Mouse (Mus musculus) A20 (cell line): ENCODE data around the gene Slc35d2.

ENCODE experiments used
- DNase-seq: peaks from one replicate; pipeline ENCODE4 v3.0.0-alpha.2; 2011; ENCODE audit warnings: low read depth, low spot score

The Slc35d2 gene

DNA sequence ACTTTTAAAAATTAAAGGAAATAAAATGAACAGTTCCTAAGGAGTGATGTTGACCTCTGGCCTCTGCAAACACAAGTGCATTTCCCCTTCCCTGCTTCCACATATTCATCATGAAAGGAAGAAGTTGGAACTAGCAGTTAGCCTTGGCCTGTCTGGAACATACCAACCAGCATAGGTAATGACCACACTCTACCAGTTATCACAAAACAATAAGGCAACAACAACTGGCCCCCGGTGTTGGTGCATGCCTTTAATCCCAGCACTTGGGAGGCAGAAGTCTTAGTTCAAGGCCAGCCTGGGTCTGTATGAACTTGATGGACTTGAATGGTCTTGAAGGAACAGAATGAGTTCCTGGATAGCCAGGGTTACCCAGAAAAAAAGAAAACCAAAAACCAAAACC lies 18.7 kb downstream of the Slc35d2 start:
- no peak for DNase-seq

DNA sequence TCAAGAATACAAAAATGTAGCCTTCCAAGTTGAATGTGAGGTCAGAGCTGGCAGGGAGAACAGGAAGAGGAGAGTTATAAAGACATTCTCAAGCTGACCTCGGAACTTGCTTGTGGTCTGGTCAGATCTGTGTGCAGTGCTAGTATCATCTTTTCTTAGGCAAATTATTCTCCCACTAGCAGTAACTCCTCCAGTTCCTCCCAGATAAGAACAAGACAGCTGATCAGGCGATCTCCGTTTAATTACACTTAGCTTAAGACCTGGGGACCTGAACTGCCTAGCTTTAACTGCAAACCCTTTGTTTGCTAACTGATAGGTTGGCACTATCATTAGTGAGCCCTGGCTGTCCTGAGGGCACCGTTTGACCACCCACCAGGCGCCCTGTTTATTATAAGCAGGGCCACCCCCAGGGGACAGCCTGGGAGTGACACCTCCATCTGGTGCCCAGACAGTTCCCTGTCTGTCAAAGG lies 20.8 kb downstream of the Slc35d2 start:
- no peak for DNase-seq

DNA sequence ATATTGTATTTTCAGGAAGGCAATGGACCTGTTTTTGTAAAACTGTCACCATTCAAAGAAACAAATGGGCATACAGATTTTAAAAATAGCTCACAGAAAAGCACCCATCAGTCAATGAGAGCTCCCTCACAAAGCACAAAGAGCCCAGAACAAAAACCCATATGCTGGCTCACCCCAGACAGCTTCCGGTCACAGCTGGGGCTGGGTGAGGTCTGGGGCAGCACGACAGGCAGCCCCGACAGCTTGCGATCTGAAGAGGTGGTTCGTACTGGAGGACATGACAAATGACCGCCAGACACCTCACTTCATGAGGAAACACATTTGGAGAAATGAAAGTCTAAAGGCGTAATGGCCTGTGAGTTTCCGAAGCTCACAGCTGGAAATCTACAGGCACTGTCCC lies 21.6 kb downstream of the Slc35d2 start:
- no peak for DNase-seq

DNA sequence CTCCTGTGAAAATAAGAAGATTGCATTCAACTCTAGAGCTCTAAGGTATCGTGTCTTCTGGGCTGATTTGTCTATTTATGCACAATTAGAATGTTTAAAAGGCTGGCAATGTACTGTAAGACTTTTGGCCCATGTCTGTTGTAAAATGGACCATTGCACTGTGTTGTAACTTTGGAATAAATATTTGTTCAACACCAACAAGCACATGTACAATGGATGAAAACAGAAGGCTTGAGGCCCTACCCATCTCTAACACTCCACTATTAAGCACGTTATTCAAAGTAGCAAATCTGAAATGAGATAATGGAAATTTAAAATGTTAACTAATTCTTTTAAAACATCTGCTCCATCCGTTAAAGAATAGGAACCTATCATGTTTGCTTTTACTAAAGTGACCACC lies 22.1 kb downstream of the Slc35d2 start:
- DNase-seq: no peak

DNA sequence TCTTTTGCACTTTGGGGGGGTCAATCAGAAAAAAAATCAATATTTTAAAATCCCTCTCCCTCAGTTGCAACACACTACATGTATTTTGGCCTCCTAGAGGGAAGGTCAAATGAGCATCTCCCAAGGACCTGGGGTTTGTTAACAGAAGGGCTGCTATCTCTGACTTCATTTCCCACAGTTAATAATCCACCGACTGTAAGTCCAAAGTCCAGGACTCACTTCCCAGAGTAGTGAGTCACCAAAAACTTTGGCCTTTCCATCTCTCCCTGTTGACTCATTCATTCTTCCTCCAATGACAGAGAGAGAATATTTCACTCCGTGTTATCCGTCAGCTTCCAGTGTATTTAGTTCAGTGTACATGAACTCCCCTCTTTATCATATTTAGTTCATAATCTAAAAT lies 23.5 kb downstream of the Slc35d2 start:
- DNase-seq: no peak

DNA sequence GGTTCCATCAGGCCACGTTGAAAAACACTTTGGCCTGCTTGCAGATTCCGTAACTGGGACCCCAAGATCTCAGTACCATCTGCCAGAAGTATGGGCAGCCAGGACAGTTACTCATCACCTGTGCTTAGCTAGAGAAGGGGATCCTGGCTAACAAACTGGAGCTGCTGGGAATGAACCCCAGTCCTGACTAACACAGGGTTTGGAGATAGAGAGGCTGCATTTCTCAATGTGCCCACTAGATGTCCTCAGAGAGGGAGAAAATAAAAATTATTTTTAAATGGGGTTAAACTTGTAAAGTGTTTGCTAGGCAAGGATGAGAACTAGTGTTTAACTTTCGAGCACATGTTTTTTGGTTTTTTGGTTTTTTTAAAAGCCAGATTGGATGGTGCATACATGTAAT lies 29.0 kb downstream of the Slc35d2 start:
- DNase-seq: peak; percentile 59

DNA sequence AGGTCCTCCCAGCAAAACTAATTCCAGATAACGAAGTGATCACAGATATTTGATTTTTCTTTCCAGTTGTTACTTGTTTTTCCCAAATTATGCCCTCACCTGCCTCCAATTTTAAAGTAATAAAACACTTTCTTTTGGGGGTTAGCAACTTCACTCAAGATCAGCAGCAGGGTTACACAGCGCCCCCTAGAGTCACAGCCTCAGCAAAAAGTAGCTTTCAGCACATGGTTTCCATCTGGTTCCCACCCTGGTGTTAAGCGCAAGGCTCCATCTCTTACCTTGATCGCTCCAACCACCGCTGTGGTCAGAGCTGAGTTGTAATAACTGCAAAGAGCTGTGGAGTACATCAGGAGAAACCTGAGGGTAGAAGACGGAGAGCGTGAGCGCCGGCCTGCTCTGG lies 30.2 kb downstream of the Slc35d2 start:
- DNase-seq: peak; percentile 60

DNA sequence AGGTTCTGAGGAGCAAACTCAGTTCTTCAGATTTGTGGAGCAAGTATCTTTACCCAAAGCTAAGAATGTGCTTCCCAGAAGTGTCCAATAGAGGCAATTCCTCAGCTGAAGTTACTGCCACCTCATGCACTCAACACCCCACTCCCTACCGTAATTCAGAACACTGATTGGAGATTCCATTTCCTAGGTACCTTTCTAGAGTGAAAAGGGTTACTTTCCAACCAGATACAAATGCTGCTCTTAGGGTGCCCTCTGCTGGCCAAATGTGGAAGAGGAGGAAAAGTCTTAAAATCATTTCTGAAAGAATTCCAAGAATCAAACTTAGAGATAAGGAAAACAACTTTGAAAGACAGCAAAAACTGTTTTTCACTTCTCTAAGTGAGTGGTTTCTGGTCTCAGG lies 35.8 kb downstream of the Slc35d2 start:
- peak; percentile 60 for DNase-seq

DNA sequence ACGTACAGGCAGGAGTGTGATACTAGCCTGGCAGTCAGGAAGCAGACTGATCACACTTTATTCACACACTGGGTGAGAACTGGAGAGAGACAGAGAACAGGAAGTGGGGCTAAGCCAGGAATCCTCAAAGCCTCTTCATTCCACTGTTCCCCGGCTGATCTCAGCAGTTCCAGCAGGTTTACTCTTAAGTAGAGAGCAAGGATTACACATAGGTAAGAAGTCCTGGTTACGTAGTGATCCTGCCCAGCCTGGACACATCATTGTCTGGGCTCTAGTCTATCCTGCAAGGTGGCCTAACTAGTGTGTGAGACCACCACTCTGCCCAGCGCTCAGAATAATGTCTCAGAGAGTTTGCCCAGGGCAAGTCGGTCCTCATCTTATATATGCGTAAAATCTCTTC lies 36.4 kb downstream of the Slc35d2 start:
- DNase-seq: no peak

DNA sequence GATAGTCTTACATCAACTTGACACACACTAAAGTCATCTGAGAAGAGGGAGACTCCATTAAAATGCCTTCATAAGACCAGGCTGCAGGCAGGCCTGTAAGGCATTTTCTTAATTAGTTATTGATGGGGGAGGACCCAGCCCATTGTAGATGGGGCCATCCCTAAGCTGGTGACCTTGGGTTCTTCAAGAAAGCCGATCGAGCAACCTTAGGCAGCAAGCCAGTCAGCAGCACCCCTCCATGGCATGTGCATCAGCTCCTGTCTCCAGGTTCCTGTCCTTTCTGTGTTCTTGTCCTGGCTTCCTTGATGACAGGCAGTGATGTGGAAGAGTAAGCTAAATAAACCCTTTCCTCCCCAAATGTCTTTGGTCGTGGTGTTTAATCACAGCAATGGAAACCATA lies 37.0 kb downstream of the Slc35d2 start:
- DNase-seq: no peak

DNA sequence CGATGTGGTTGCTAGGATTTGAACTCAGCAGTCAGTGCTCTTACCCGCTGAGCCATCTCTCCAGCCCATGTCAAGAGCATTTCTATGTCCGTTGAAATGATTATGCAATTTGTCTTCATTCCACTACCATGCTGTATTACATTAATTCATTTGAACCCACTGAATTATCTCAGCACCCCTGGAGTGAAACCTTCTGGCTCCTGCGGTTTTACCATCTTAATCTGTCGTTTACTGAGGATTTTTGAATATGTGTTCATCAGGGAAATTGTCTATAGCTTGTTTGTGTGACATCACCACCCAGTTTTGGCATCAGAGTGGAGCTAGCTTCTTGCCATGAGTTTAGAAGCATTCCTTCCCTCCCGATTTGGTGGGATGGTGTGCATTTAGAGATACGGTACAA lies 38.2 kb downstream of the Slc35d2 start:
- no peak for DNase-seq

DNA sequence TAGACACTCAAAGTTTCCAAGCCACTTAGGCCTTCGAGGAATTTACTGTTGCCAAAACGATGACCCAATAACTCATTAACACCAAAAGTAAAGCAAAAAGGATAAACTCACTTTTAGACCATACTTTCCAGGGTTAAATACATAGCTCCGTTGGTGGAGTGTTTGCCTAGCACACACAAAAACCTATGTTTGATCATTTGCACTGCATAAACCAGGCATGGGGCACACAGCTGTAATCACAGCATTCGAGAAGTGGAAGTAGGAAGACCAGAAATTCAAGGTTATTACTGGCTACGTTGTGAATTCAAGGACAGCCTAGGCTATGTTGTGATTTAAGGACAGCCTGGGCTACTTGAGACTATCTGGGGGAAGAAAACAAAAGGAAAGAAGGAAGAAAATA lies 38.9 kb downstream of the Slc35d2 start:
- no peak for DNase-seq

DNA sequence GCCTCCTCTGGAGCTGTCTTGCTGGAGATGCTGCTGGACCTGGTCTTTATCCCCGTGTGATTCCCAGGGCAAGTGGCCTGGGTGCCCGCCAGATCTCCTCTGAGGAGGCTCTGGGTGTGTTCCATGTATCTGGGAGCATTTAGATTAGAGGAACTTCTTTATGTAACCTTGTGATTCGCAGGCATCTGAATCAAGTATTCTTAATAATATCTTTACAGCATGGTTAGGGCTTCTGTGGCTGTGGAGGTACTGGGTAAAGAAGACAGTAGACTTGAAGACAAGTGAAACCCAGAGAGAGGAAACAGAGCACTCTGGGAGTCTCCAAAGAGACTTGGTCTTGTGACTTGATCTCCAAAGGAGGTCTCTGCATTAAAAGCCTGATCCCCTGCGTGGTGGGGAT lies 40.0 kb downstream of the Slc35d2 start, which contains the start of gene Hsd17b3:
Hsd17b3 (minus strand) TSS at position 101 of the 400 bp plus-strand sequence.
- DNase-seq: no peak

DNA sequence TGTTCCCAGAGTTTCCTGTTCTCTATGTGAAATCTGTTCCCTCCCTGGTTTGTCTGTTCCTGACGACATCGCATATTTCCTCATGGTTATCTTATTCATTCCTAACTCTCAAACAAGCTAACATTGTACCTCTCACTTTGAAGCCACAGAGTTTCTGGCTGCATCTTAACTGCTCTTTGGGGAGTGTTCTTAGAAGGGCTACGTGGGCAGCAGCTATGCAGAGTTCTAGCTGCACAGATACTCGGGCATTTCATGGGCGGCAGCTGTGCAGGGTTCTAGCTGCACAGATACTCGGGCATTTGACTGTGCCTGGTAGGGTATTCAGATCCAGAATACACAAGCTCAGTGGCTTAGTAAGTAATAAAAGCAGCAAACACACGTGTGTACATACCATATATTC lies 41.1 kb downstream of the Slc35d2 start:
- no peak for DNase-seq

DNA sequence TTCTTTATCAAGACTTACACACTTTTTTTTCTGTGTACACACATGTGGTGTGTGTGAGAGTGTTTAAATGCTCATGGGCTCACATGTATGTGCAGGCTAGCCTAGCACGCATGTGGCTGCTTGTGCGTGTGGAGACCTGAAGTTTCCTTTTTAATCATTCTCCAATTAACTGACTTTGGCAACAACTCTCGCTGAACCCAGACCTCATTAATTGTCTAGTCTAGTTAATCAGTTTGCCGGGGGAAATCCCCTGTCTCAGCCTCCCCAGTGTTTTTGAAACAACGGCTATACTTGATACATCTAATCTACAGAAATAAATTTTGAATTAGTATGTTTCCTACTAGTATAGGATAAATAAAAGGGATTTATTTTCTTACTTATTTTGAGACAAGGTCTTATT lies 43.1 kb downstream of the Slc35d2 start:
- DNase-seq: no peak

DNA sequence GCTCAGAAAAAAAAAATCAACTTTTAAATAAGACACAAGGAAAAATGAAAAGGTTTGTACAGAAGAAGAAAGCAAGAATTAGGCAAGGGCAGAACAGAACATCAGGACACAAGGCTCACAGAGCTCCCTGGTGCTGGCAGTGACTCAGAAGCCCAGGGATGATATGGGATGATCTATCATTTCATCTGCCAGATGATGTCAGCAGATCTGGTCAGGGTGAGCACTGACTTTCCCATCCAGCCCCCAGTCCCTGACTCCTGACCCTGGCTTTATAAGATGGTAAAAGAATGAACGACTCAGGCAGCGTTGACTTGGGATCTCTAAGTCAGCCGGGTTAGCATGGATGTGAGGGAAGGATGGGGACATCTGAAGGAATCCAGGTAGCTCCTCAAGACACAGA lies 45.8 kb downstream of the Slc35d2 start:
- no peak for DNase-seq

DNA sequence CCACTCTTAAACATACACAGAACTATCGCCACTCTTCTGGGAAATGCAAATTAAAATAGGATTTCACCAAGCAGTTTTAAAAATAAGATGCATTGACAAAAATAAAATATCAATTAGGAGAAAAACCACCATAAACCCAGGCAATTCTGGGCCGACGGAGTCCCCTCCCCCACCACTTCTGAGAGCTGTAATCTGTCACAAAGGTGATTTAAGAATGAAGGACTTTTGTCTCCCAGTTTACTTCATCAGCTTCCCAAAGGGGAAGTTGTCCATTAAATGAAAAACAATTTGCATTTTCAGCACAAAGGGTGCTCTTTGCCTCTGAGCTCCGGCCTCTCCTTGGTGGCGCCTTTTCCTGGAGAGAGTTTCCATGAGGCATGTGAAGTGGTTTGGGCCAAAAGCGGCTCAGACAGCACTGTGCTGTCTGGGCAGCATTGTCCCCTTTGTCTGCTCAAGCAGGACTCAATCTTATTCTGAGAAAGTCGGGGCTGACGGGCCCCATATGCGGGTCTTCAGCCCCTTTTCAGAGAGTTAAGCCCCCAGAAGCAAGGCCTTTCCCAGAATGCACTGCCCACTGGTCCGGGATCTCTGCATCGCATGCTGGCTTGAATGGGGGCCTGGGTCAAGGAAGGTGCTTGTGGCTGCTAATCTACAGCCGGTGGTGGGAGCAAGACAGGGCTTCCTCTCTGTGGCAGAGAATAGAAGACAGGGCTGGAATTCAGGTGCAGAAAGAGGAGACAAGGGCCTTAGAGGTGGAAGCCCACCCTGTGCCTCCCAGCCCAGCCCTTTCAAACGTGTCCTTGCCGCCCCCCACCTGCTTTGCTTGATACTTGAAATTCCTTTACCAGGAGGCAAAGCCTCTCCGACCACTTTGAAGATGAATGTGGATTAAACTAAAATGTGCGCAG lies 47.9 kb downstream of the Slc35d2 start:
- no peak for DNase-seq

DNA sequence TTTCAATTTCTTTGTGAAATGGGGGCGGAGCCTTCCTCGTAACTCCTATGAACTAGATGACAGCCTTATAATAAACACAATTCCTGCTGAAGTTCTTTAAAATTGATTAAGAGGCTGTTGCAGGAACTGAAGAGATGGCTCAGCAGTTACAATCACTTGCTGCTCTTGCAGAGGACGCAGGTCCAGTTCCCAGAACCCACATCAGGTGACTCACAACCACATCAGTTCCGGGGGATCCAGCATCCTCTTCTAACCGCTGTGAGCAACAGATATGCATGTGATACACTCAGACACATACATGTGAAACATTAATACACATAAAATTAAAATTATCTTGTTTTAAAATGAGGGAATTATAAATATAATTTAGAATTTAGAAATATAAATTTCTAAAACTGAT lies 51.6 kb downstream of the Slc35d2 start:
- no peak for DNase-seq

DNA sequence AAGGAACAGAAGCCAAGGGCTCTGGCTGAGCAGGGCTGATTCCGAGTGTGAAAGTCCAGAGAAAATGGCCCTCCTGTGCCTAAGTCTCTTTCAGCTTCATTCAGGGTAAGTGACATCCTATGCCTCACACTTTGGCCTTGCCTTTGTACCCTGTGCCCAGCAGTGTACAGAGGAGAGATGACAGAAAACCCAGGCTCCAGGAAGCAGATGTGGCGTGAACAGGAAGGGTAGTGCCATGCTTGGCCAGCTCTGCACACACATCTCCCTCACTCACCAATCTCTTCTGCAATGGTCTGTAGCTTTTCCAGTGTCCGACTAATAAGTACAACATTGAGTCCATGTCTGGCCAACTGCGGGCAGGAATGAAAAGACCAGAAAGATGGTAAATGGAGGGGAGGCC lies 53.1 kb downstream of the Slc35d2 start:
- no peak for DNase-seq

DNA sequence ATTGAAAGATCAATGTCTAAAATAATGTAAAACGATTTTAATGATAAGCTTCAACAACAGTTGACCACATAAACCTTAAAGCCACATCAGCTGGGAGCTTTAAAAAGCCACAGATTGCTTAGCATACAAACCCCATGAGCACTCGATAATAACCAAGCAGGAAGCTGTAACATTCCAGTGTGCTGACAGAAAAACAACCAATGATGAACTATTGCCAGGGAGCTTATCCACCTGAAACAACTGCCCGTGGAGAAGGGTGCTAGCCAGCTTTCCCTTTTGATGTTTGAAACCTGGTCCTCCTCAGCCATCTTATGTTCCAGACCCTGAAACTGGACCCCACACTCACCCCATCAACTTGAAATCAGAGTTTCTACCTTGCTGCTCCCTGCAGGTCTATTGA lies 62.5 kb downstream of the Slc35d2 start:
- DNase-seq: no peak

DNA sequence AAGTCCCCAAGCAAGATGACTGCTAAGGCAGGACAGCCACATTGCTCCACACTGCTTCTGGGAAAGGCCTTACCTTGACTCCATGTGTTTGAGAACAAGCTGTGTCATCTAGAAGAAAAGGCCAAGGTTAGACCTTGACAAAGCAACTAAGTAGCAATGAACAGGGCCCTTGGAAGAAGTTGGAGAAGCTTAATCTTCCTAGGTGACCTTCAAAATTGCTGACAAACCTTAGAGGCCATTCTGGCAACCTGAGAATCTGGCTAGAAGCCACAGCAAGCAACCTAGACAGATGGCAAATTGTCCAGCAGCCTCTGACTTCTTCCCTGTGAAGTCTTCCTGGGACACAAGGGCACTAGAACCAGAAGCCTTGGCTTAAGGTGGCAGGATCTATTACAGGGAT lies 64.9 kb downstream of the Slc35d2 start:
- no peak for DNase-seq

DNA sequence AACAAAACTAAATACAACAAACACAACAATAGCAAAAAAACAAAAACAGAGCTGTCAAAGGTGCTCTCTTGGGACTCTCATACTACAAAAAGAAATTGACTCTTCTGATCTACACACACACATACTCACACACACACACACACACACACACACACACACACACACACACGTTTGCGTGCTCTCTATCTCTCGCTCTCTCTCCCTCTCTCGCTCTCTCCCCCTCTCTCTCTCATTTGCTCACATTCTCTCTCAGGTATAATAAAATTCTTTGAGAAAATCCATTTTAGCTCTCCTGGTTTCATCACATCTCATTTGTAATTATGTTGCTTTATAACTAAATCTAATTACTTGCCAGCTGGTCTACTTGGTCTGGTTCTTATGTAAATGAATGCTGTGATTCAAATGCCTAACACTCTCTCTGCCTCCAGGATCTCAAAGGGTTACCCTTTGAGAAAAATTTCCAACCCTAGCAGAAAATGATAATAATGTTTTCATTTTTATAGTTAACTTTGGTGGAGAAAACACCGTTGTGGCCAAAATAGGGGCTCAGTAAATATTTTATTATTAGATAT lies 68.1 kb downstream of the Slc35d2 start:
- no peak for DNase-seq

DNA sequence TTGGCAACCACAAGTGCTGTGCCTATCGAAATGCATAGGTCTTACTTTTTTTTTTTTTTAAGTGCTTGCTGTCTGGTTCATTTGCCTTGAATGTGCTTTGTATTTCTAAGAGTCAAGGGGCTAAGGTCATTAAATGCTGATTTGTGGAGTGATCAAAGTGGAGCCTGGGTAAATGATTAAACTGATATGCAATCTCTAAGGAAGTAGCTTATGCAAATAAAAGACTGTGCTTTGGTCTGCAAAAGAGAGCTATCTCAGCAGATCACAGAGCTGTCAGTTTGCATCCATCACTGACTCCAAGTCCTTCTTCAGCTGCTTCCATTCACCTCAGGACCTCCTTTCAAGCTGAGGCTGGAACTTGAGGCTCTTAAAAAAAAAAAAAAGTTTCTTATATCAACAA lies 75.2 kb downstream of the Slc35d2 start:
- DNase-seq: no peak
